Mouse (Mus musculus) thymus, adult 2 months (tissue): Measurements from ENCODE around the gene 2610528J11Rik.

ENCODE experiments used
- CTCF ChIP-seq: fragments of 200-500 bp; IDR thresholded peaks from 2 replicates; pipeline ENCODE4 v1.5.1; 2012; ENCODE audit warnings: mild to moderate bottlenecking, control low read depth, low read length, moderate library complexity, borderline replicate concordance; ENCODE audit not compliant: control insufficient read depth, poor library complexity, insufficient read depth; ENCODE audit errors: extremely low read depth
- POLR2A ChIP-seq: fragments of 200-500 bp; IDR thresholded peaks from 2 replicates; pipeline ENCODE4 v1.6.1; 2012; ENCODE audit warnings: mild to moderate bottlenecking, low read length, control low read depth, moderate library complexity; ENCODE audit not compliant: control insufficient read depth, poor library complexity, insufficient read depth; ENCODE audit errors: extremely low read depth

- TF ChIP-seq POLR2A: no peak
- TF ChIP-seq CTCF: no peak
These were observed 9.2 kb upstream of the 2610528J11Rik start for GRCm38 (mm10) chr4:118517497-118518146.
